Mouse (Mus musculus) erythroid progenitor cell, adult 5-6 weeks (primary cell): ENCODE results near the gene Irf9. TPM values are rescaled to one million over a fixed set of nuclear protein-coding genes. Genes with fewer than 3 reads are reported as not detected.

Experiments used
- ATAC-seq: replicated peaks from 2 replicates; pipeline ENCODE4 v1.8.0; 2016; ENCODE audit warnings: moderate number of reproducible peaks, mild to moderate bottlenecking, moderate TSS enrichment, inconsistent platforms; ENCODE audit not compliant: poor library complexity, low FRiP score, severe bottlenecking
- total RNA-seq, 2 experiments: library from RNA; stranded (forward) in 1 of 2; stranded (reverse) in 1 of 2; fragments of 150-400 nt in 1 of 2; fragments of 186-747, 209-891 nt in 1 of 2; gene quantifications; 2 replicates each; pipeline versions ENCODE4 v1.2.3 to v1.2.4; 2015 to 2017; ENCODE audit warnings: low replicate concordance in 2 of 2

Irf9 gene
- total RNA-seq, 2 experiments from 2014 or later = 70.8 to 106 TPM

GRCm38 (mm10) chr14:55605743-55606459 lies 2.5 kb downstream of the Irf9 start:
- 0 out of 2 replicates have a peak, but pooled peaks have one; percentile 27 for ATAC-seq

DNA sequence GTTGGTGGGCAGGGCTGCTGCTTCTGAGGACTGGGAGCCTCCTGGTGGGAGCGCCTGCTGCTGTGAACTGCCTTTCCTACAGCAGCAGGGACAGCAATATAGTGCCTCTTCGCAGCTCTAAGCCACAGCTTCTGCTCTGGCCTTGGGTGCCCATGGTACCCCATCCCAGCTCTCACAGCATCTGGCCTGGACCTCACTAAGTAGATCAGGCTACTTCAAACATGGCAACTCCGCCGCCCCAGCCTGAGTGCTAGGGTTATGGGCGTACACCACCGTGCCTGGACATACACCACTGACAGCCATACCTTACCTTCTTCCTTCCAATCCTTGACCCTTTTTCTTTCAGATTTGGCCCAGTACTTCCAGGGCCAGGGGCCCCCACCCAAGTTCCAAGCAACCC lies 5.0 kb downstream of the Irf9 start:
- ATAC-seq = no peak

DNA sequence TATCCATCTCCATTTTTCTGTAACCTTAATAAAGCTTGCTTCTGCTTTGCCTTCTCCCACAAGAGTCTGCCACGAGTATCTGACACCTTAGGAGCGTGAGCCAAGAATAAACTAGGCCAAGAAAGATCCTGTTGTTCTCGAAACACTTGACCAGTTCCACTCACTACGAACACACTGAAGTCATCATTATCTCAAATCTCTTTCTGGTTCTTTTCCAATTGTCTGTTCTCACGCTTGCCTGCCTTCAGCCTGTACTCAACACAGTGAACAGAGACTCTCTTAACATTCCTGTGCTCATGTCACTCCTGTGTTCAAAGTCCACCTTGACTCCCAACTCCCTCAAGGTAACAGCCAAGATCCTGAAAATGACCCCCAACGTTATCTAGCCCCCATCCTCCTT lies 10.0 kb downstream of the Irf9 start:
- ATAC-seq = no peak

DNA sequence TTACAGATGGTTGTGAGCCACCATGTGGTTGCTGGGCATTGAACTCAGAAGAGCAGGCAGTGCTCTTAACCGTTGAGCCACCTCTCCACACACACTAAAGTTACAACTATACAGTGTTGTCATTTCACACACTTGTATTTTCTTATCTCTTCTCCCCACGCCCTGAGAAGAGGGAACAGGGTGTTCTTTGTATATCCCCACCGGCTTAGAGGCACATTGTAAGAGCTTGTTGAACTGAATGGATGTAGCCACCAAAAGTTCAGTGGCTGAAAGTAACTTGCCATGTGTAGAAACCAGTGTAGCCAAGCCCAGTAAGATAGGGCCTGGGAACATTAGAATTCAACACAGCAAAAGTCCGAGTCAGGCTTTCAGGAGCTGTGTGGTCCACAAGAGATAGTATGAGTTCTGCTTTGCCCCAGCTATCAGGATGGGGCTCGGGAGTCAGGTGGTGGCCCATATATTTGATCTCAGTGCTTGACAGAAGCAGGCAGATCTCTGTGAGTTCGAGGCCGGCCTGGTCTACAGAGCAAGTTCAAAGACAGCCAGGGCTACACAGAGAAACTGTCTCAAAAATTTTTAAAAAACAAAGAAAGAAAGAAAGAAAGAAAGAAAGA lies 11.3 kb downstream of the Irf9 start:
- ATAC-seq = peak; percentile 46

DNA sequence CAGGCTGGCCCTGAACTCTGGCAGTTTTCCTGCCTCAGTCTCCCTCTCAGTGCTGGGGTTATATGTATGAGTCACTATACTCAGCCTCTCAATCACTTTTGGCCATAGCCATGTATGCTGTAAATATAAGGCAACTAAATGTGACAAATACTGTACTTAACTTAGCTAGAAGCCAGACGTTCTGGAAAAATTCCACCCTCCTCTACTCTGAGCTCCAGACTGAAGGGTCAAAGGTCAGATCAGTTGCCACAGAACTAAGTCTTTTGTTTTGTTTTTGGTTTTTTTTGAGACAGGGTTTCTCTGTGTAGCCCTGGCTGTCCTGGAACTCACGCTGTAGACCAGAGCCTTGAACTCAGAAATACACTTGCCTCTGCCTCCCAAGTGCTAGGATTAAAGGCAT lies 12.5 kb downstream of the Irf9 start:
- ATAC-seq = no peak

DNA sequence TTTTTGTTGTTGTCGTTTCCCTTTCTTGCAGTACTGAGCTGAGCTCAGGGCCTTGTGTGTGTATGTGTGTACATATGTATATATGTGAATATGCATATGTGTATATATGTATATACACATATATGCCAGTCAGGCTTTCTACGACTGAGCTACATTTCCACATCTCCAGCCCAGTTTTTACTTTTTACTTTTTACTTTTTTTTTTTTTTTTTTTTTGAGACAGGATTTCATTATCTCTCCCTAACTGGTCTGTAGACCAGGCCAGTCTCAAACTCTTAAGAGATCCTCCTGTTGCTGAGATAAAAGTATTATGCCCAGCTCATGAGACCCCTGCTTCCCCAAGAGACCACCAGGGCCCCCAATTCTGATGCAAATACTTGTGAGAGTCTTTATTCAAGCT lies 13.5 kb downstream of the Irf9 start:
- ATAC-seq = no peak

DNA sequence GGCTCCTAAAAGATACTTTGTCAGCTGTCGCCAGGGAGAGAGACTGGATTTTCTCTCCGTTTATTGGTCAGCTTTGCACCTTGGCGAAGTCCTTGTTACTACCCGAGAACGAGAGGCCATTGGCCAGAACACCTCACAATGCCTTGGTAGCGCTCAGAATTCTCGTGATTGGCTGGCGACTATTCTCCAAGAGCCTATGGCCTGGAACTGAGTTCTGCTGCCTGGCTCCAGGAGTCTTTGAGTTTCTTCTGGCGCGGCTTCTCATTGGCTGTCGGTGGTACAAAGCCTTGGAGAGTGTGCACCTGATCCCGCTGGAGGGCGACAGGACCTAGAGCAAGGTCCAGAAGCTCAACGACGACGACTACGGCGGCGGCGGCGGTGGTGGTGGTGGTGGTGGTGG lies 14.5 kb downstream of the Irf9 start, which contains the start of gene Rec8:
Gene Rec8 (plus strand): TSS at position 216 of the 400 bp plus-strand sequence.
- peak; percentile 84 for ATAC-seq

GRCm38 (mm10) chr14:55618486-55619195 lies 15.3 kb downstream of the Irf9 start:
- ATAC-seq = peak; percentile 60

- peak; percentile 43; the same call in 1 of the 2 replicates for ATAC-seq
Observed at GRCm38 (mm10) chr14:55628077-55628827, 24.9 kb downstream of the Irf9 start.

DNA sequence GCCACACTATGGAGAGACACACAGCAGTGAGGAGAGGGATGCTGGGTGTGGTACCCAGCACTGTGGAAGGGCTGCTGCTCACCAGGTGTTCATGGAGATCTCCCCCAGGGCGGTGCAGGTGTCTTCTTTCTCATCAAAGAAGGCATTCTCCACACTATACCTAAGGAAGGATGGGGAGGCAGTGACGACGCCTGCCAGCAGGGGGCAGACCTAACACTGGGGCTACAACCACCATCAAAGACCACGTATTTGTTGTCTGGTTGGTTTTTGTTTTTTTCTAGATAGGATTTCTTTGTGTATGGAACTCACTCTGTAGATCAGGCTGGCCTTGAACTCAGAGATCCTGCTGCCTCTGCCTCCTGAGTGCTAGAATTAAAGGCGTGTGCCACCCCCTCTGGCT lies 25.9 kb downstream of the Irf9 start:
- peak; percentile 72 for ATAC-seq

DNA sequence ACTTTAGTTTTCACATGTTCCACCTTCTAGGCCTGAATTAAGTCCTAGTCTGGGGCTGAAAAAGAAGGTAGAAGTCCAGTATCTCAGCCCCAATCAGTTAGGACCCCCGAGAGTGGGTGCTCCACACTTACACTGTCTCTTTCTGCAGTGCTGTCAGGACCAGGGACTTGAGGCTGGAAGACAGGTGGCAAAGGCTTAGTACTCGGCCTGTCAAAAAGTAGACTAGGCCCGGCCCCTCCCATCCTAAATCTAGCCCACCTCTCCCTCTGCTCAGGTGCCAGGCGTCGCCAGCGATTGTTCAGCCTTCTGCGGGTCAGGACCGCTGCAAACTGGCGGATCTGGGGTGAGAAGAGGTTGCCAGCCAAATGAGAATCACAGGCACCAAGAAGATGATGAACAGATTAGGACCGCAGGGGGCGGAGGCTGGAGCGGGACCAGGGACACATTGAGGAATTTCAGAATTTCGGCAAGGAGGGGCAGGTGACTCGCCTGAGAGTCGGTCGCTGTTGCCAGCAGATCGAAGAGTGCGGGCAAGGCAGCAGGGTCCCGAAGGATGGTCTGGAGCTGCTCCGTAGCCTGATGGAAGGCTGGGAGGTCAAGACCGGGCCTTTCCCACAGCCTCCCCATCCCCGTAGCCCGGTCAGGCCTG lies 31.6 kb downstream of the Irf9 start:
- ATAC-seq = 0 out of 2 replicates have a peak, but pooled peaks have one; percentile 12

GRCm38 (mm10) chr14:55635523-55636007 lies 32.2 kb downstream of the Irf9 start, which contains the start of gene Ipo4:
Gene Ipo4, minus strand, starts transcription at chr14:55635957.
- peak; percentile 80 for ATAC-seq

GRCm38 (mm10) chr14:55637795-55638194 lies 34.4 kb downstream of the Irf9 start, which contains the start of gene Gm49378:
Gene Gm49378, minus strand, starts transcription at chr14:55637895.
- no peak for ATAC-seq

DNA sequence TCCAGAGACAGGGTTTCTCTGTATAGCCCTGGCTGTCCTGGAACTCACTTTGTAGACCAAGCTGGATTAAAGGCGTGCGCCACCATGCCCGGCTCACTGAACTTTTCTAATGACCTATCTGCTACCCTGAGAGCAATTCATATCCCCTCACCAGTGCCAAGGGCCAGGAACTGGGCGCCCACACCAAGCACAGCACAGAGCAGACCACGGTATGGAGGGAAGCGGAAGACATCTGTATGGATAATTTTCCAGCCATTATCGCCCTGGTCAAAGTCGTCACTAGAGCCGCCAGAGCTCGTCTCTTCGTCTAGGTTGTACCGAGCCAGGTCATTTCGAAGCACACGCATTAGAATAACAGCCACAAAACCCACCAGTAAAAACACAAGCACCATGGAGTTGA lies 37.4 kb downstream of the Irf9 start:
- ATAC-seq = no peak

DNA sequence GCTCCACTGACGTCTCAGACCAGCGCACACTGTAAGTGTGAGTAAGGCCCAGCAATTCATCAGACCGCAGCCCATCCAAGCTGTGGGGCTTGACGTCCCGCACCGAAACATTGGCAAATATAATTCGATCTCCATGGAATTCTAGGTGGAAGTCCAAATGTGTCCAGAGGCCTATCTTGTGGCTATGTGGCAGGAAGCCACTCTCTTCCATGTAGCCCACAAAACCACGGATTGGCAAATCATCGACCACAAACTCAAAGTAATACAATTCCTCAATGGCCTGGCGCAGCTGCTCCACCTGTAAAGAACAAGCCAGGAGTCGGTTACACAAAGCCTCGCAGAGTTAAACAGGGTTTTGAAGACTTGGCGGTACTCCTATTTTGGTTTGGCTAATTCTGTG lies 37.9 kb downstream of the Irf9 start:
- ATAC-seq = no peak

GRCm38 (mm10) chr14:55642679-55643059 lies 39.3 kb downstream of the Irf9 start:
- no peak for ATAC-seq

GRCm38 (mm10) chr14:55643060-55643907 lies 39.9 kb downstream of the Irf9 start, which contains the start of gene Tm9sf1:
Gene Tm9sf1, minus strand, starts transcription at chr14:55643806.
- ATAC-seq = peak; percentile 84

DNA sequence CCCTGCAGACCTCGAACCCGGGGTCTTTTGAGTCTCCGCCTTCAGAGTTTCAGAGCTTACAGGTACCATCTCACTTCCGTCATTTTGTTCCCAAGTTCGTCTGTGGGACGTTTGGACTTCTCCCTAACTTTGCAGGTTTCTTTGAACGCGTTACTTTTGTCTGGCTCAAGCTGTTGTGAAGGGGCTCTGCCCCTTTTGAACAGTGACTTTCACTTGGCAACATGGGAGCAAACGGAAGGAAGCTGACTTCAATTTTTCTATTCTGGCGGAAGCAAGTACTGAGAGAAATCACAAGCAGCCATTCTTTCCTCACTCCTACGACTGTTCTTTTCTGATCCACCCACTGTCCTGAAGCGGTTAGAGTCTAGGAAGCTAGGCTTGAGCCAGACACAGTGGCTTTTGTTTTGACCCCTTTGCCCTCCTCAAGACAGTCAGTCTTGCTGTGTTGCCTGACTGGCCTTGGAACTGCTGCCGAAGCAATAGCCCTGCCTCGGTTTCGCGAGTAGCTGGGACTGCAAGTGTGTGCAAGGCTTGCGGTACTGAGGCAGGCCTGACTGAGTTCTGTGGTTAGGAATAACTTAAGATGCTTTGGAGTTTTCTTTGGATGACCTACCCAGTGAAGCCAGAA lies 41.0 kb downstream of the Irf9 start:
- no peak for ATAC-seq
